Mouse (Mus musculus): ENCODE data around the gene Zkscan4. TPM values are rescaled to one million over a fixed set of nuclear protein-coding genes. Genes with fewer than 3 reads are reported as not detected.
"Not testable (repeated sequence)": the region's sequence is repeated elsewhere in the genome, so short reads cannot be mapped to it uniquely, and the experiment has no call there.

Zkscan4 gene
- polyA plus RNA-seq, 1 experiment from 2014 or later = 3.0 TPM

DNA sequence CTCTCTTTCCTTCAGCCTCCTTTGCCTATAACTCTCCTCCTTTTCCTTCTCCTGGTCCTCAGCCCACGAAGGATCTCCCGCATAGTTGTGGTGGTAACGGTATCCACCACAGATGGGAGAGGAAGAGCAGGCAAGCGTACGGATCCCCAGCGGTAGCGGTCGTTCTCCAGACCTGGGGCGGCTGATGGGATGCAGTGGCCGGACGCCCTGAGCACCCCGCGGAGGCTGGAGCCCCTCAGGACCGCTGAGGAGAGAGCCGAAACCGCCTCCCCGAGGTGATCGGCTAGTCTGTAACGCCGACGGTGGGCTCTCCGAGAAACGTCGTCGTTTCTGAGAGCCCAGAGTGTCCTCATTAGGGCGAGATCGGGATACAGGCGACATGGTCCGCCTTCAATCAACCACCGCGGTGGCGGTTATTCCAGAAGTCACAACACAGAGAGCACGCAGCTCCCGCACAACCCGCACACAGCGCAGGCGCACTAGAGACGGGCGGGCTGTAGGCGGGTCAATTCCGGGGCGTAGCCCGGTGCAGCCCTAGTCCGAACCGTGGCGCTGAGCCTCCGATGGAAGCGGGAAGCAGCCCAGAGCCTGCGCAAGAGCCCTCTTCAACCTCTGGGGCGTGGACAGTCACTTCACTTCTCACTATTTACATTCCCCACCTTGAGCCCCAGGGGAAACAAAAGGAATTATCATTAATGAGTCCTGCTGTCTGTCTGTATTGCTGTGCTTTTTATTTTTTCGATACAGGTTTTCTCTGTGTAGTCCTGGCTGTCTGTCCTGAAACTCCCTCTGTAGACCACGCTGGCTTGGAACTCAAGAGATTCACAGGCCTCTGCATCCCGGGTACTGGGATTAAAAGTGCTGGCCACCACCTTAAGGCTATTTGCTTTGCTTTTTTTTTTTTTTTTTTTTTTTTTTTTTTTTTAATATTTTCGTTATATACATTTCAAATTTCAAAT lies 10.4 kb upstream of the Zkscan4 start, which contains the start of gene Nkapl:
TSS of gene Nkapl (minus strand) at position 449 of the 959 bp plus-strand sequence.
- peak; percentile 90 for DNase-seq (ENCODE audit: low spot score)

DNA sequence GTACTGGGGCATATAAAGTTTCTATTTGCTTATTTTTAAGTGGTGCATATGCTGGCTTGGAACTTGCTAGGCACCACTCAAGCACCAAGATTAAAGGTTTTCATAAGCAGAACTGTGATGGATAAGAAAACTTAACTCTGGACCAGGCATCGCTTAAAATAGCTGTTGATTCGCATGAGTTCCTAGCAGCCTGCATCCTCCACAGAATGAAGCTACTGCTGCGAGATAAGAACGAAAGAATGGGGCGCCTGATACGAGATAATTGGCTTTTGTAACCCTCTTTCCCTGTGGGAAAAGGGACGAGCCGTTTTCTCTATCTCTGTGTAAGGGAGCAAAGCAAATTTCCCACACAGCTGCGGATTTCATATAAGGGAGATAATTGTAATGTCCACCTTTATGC lies 9.6 kb upstream of the Zkscan4 start:
- Histone ChIP-seq H3K27ac (replicated peaks) (no peak overlapping the region), H3K4me3 (no peak overlapping the region; the same call in 1 of the 2 replicates), H3K27me3 (replicated peaks; ENCODE audit: low read depth, poor library complexity, severe bottlenecking) (peaks cover 32% of the 10 kb centered on the region), H3K9me3 (no peaks in the 10 kb centered on the region), H3K4me1 (peaks cover 10% of the 10 kb centered on the region; the same call in 1 of the 2 replicates), H3K36me3 (replicated peaks) (no peaks in the 10 kb centered on the region)
- WGBS = 25% methylated on average over 9 of the region's 9 CpGs
- no peak for DNase-seq (ENCODE audit: low spot score)

More for the DNA sequence above, 10.4 kb upstream of the Zkscan4 start, which contains the start of gene Nkapl:
- Histone ChIP-seq H3K4me3 (peak within 1 kb of the TSS; percentile 68), H3K27ac (replicated peaks) (peak within 1 kb of the TSS; percentile 84), H3K36me3 (replicated peaks) (no peaks in the 10 kb centered on the region), H3K4me1 (peaks cover 10% of the 10 kb centered on the region; the same call in 1 of the 2 replicates), H3K9me3 (no peaks in the 10 kb centered on the region), H3K27me3 (replicated peaks; ENCODE audit: low read depth, poor library complexity, severe bottlenecking) (peaks cover 32% of the 10 kb centered on the region)
- WGBS = under 1% methylated on average over 54 of the region's 54 CpGs

DNA sequence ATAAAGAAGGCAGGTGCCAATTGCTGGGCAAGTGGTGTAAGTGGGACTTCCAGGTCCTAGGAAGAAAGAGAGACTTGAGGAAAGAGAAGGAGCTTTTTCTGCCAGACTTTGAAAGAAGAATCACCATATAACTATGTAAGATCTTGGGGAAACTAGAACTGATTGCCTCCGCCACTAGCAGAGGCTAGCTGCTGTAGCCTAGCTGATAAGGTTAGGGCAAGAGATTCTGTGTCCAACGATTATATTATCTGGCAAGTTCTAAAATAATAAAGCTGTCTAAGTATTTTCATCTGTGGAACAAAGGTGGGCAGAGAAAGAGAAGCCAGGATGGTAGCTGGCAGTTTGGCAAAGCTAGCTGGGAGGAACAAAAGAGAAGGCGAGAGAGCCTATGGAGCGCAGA lies 6.3 kb upstream of the Zkscan4 start:
- no peaks in the 10 kb centered on the region for H3K36me3 ChIP-seq (replicated peaks)
- no peak for DNase-seq (ENCODE audit: low spot score)
- peaks cover 27% of the 10 kb centered on the region for H3K27me3 ChIP-seq (replicated peaks; ENCODE audit: low read depth, poor library complexity, severe bottlenecking)
- WGBS = 28% methylated on average over 4 of the region's 4 CpGs
- H3K27ac ChIP-seq (replicated peaks) = no peak overlapping the region
- peaks cover 10% of the 10 kb centered on the region; the same call in 1 of the 2 replicates for H3K4me1 ChIP-seq
- no peak overlapping the region for H3K4me3 ChIP-seq
- H3K9me3 ChIP-seq = no peaks in the 10 kb centered on the region

DNA sequence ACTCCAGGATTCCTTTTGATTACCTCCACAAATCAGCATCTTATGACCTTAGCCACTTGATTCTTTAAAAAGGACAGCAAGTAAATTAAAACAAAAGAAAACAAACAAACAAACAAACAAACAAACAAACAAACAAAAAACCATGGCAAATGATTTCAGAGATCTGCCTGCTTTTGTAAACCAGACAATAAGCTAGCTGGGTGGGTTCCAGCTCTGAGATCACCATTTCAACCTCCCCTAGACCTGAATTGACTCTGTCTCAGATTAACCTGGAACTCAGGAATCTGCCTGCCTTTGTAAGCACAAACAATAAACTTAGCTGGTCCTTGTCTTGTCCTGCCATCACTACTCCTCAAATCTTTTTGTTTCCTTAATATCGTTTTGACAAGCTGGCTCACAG lies 8.2 kb downstream of the Zkscan4 start:
- no peak overlapping the region for H3K4me3 ChIP-seq
- H3K36me3 ChIP-seq (replicated peaks) = peaks cover 8% of the 10 kb centered on the region; the same call in 1 of the 2 replicates
- H3K27ac ChIP-seq (replicated peaks) = no peak overlapping the region
- 0 out of 2 replicates have a peak, but pooled peaks cover 4% of the 10 kb centered on the region for H3K9me3 ChIP-seq
- no peaks in the 10 kb centered on the region for H3K4me1 ChIP-seq
- no peak for DNase-seq (ENCODE audit: low spot score)
- no peaks in the 10 kb centered on the region for H3K27me3 ChIP-seq (replicated peaks; ENCODE audit: low read depth, poor library complexity, severe bottlenecking)
- 90% methylated on average over 1 of the region's 1 CpGs for WGBS

DNA sequence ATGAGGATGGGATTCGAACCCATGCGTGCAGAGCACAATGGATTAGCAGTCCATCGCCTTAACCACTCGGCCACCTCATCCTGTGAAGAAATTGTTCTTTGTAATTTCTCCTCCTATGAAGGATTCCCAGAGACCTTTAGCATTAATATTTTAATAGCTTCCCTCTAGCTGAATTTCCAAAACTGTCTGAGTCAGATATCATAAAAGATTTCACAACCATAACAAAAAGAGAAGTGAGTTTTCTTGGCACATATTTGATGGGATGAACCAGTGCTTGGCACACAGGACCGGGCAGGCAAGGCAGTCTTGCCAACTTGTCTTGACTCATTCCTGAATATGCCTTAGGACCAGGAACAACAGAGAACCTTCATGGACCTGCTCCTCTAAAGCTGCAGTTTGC lies 14.1 kb downstream of the Zkscan4 start:
- H3K4me3 ChIP-seq = no peak overlapping the region
- no peaks in the 10 kb centered on the region for H3K27me3 ChIP-seq (replicated peaks; ENCODE audit: low read depth, poor library complexity, severe bottlenecking)
- H3K27ac ChIP-seq (replicated peaks) = no peak overlapping the region
- no peaks in the 10 kb centered on the region for H3K4me1 ChIP-seq
- DNase-seq (ENCODE audit: low spot score) = no peak
- WGBS = 94% methylated on average over 5 of the region's 5 CpGs
- no peaks in the 10 kb centered on the region for H3K9me3 ChIP-seq
- H3K36me3 ChIP-seq (replicated peaks) = no peaks in the 10 kb centered on the region

DNA sequence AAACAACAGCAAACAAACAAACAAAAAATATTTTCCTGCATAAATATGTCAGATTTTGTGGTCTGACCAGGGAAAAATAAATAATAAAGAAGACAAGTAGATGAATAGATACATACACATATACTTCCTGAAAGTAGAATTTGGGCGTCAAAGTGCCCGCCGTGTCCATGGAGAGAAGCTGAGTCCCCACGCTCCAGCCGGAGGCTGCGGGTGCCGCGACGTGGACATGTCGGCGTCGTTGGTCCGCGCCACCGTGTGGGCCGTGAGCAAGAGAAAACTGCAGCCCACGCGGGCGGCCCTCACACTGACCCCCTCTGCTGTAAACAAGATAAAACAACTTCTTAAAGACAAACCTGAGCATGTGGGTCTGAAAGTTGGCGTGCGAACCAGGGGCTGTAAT lies 16.4 kb downstream of the Zkscan4 start, which contains the start of gene AK157302:
TSS of gene AK157302 (plus strand) at position 144 of the 400 bp plus-strand sequence.
- Histone ChIP-seq H3K4me3 (no peak within 1 kb of the TSS), H3K4me1 (no peaks in the 10 kb centered on the region), H3K27me3 (replicated peaks; ENCODE audit: low read depth, poor library complexity, severe bottlenecking) (no peaks in the 10 kb centered on the region), H3K9me3 (no peaks in the 10 kb centered on the region), H3K27ac (replicated peaks) (no peak within 1 kb of the TSS), H3K36me3 (replicated peaks) (no peaks in the 10 kb centered on the region)
- DNase-seq (ENCODE audit: low spot score) = no peak
- 94% methylated on average over 21 of the region's 21 CpGs for WGBS

DNA sequence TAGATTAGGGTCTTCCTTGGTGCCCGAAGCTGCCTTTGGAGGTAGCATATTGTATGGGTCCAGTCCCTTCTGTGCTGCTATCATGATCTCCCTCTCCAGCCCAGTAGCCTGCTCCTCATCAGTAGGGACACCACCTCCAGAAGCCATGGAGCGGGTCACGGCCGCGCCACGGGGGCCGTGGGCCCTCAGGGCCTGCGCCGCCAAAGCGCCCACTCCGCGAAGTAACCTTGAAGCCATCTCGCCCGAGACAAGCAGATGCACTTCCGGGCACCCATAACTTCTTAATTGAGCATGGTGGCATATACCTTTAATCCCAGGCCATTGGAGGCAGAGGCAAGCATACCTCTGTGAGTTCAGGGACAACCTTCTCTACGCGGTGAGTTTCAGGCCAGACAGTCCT lies 22.5 kb downstream of the Zkscan4 start, which contains the start of gene Gm11273:
TSS of gene Gm11273 (minus strand) at position 237 of the 400 bp plus-strand sequence.
- not testable (repeated sequence) for H3K9me3 ChIP-seq; DNase-seq (ENCODE audit: low spot score); H3K36me3 ChIP-seq (replicated peaks); H3K27ac ChIP-seq (replicated peaks); H3K27me3 ChIP-seq (replicated peaks; ENCODE audit: low read depth, poor library complexity, severe bottlenecking); H3K4me3 ChIP-seq; H3K4me1 ChIP-seq
- 93% methylated on average over 17 of the region's 17 CpGs for WGBS

DNA sequence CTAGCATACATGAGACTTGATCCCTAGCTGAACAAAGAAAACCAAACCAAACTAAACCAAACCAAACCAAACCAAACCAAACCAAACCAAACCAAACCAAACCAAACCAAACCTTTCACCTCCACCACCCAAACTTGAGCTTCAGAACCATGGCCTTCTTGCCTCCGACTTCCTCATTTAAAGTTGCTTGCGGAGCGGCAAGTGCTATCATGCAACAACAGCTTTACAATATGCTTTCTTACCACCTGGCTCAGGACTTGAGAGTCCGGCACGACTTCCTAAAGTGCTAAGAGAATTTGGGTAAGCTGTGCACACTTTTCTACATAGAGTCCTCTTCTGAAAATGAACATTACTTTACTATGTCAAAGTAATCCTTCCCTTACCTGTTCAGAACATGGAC lies 23.6 kb downstream of the Zkscan4 start:
- H3K9me3 ChIP-seq = no peaks in the 10 kb centered on the region
- H3K36me3 ChIP-seq (replicated peaks) = no peaks in the 10 kb centered on the region
- no peak overlapping the region for H3K27ac ChIP-seq (replicated peaks)
- no peak for DNase-seq (ENCODE audit: low spot score)
- H3K27me3 ChIP-seq (replicated peaks; ENCODE audit: low read depth, poor library complexity, severe bottlenecking) = no peaks in the 10 kb centered on the region
- H3K4me3 ChIP-seq = no peak overlapping the region
- peaks cover 4% of the 10 kb centered on the region; the same call in 1 of the 2 replicates for H3K4me1 ChIP-seq
- WGBS = 91% methylated on average over 5 of the region's 5 CpGs

DNA sequence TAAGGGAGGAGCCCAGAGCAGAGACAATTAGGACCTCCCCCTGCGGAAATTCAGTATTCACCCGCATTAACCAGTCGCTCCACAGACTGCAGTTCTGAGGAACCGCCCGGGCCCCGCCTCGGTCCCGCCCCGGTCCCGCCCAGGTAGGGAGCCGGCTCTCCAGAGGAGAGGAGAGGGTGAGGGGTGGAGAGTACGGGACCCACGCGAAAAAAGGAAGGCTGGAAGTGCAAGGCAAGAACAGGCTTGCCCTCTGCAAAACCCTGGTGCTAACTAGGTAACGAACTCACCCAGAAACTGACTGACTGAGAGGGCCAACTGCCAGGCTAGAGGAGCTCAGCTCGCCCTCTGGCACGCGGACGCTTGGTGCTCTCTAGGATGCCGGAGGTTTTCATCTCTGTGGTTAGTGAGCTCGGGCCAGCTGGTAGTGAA lies 27.5 kb downstream of the Zkscan4 start:
- Histone ChIP-seq H3K4me1 (peaks cover 4% of the 10 kb centered on the region; the same call in 1 of the 2 replicates), H3K4me3 (peak overlapping the region; percentile 71), H3K27me3 (replicated peaks; ENCODE audit: low read depth, poor library complexity, severe bottlenecking) (no peaks in the 10 kb centered on the region), H3K36me3 (replicated peaks) (no peaks in the 10 kb centered on the region), H3K27ac (replicated peaks) (peak overlapping the region; percentile 91), H3K9me3 (no peaks in the 10 kb centered on the region)
- under 1% methylated on average over 21 of the region's 21 CpGs for WGBS
- peak; percentile 91 for DNase-seq (ENCODE audit: low spot score)

DNA sequence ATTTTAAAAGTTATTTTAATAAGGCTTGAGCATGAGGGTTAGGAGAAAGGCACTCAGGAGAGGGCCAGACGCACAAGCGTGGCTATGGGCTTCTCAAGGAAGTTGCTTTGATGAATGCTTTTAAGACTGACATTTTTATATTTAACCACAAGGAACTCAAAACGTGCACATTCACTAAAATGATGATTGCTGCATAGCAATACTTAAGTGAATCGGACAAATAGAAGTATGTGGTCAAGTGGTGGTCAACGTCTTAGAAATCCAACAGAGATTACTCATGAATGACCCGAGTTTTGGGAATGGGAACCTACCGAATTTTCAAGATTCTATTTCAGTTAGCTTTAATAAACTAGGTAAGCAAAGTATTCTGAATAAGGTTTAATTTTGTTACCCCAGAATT lies 51.4 kb downstream of the Zkscan4 start:
- Histone ChIP-seq H3K36me3 (replicated peaks) (peaks cover 19% of the 10 kb centered on the region), H3K4me1 (peaks cover 10% of the 10 kb centered on the region; the same call in 1 of the 2 replicates), H3K4me3 (peak overlapping the region; percentile 90), H3K27me3 (replicated peaks; ENCODE audit: low read depth, poor library complexity, severe bottlenecking) (no peaks in the 10 kb centered on the region), H3K9me3 (no peaks in the 10 kb centered on the region), H3K27ac (replicated peaks) (peak overlapping the region; percentile 100)
- WGBS = 53% methylated on average over 7 of the region's 7 CpGs
- DNase-seq (ENCODE audit: low spot score) = no peak

DNA sequence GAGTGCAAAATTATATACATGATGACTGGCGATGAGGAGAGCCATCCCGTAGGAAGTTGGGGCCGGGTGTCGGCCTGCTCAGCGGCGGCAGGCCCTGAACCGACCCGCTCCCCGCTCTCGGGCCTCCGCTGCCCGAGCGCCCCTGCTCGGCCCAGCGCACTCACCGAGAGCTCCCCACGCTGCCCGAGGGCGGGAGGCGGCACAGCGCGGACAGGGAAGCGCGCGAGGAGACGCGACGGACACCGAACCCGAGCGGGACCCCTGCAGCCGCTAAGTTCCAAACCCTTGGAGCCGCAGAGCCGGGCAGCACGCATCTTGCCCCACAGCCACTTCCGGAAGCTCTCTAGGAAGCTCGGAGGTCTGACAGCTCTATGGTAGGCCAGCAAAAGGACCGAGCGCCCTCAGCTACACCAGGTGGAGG lies 52.1 kb downstream of the Zkscan4 start, which contains the start of gene Zkscan8:
TSS of gene Zkscan8 (minus strand) at position 340 of the 421 bp plus-strand sequence.
- Histone ChIP-seq H3K27ac (replicated peaks) (peak within 1 kb of the TSS; percentile 100), H3K9me3 (no peaks in the 10 kb centered on the region), H3K4me3 (peak within 1 kb of the TSS; percentile 90), H3K27me3 (replicated peaks; ENCODE audit: low read depth, poor library complexity, severe bottlenecking) (no peaks in the 10 kb centered on the region), H3K36me3 (replicated peaks) (peaks cover 12% of the 10 kb centered on the region), H3K4me1 (peaks cover 10% of the 10 kb centered on the region; the same call in 1 of the 2 replicates)
- DNase-seq (ENCODE audit: low spot score) = peak; percentile 91
- WGBS = under 1% methylated on average over 39 of the region's 39 CpGs

Data from embryonic facial prominence, embryonic 10.5 days (tissue).